Mouse (Mus musculus) liver, embryonic 11.5 days (tissue): ENCODE measurements around the gene BC117090. TPM values are rescaled to one million over a fixed set of nuclear protein-coding genes. Genes with fewer than 3 reads are reported as not detected.

ENCODE experiments used
- polyA plus RNA-seq: library from polyadenylated mRNA; unstranded; fragments of >200 nt; fragmentation: Nextera tagmentation; extraction: Ambion mirVana; gene quantifications from 2 replicates; pipeline ENCODE4 v1.2.1, GENCODE M21; 2014

Gene BC117090
- polyA plus RNA-seq, 1 experiment from 2014 or later, result not detected

Other genes with a start within 250 kb of the BC117090 start
- gene Csta1, start 203.1 kb downstream of the BC117090 start, polyA plus RNA-seq, result 0.10 TPM in 1 of 2 replicates, not detected in the other
- gene Stfa2l1, start 177.5 kb downstream of the BC117090 start, polyA plus RNA-seq, result 4.1 and 5.4 TPM in 2 replicates
- gene Gm5483, start 150.1 kb downstream of the BC117090 start, polyA plus RNA-seq, result 21.3 and 24.8 TPM in 2 replicates
- not detected in 2 replicates for gene Gm5416, start 123.9 kb downstream of the BC117090 start, polyA plus RNA-seq
- 1.3 TPM in 1 of 2 replicates, not detected in the other for gene 2010005H15Rik, start 112.9 kb downstream of the BC117090 start, polyA plus RNA-seq
- 55.5 TPM in 2 replicates for gene Stfa1, start 57.4 kb downstream of the BC117090 start, polyA plus RNA-seq
- 45.0 and 59.4 TPM in 2 replicates for gene BC100530, start 33.4 kb upstream of the BC117090 start, polyA plus RNA-seq
- 1.6 and 2.3 TPM in 2 replicates for gene Stfa2, start 74.1 kb upstream of the BC117090 start, polyA plus RNA-seq
- 4.7 and 7.4 TPM in 2 replicates for gene Stfa3, start 121.1 kb upstream of the BC117090 start, polyA plus RNA-seq
- 0.04 TPM in 1 of 2 replicates, not detected in the other for gene Casr, start 227.8 kb upstream of the BC117090 start, polyA plus RNA-seq